Mouse (Mus musculus) cerebellum, adult 2 months (tissue): ENCODE measurements around the gene Plxdc1. TPM values are rescaled to one million over a fixed set of nuclear protein-coding genes. Genes with fewer than 3 reads are reported as not detected.

Experiments used
- DNase-seq, 2 experiments: peaks; one replicate each; pipeline ENCODE4 v3.0.0; 2021
- H3K27ac ChIP-seq: fragments of 200-500 bp; 2 replicates; pipeline ENCODE4 v1.5.1; 2012; ENCODE audit warnings: low read length, control low read depth, inconsistent platforms; ENCODE audit not compliant: insufficient read depth
- H3K27me3 ChIP-seq: fragments of 200-500 bp; 2 replicates; pipeline ENCODE4 v1.6.1; 2012; ENCODE audit warnings: inconsistent platforms, mild to moderate bottlenecking, low read length, moderate library complexity; ENCODE audit not compliant: control insufficient read depth, insufficient read depth
- H3K4me1 ChIP-seq: fragments of 200-500 bp; 2 replicates; pipeline ENCODE4 v1.6.1; 2011; ENCODE audit warnings: low read length; ENCODE audit not compliant: control insufficient read depth, insufficient read depth
- H3K4me3 ChIP-seq: fragments of 200-500 bp; replicated peaks from 2 replicates; pipeline ENCODE3; 2011; ENCODE audit warnings: mild to moderate bottlenecking, low read depth, low read length, control low read depth; ENCODE audit not compliant: insufficient read depth
- CTCF ChIP-seq: fragments of 200-500 bp; IDR thresholded peaks from 2 replicates; pipeline ENCODE4 v1.5.1; 2011; ENCODE audit warnings: low read depth, mild to moderate bottlenecking, control low read depth, low read length, moderate library complexity, borderline replicate concordance; ENCODE audit not compliant: insufficient read depth
- POLR2A ChIP-seq: fragments of 200-500 bp; IDR thresholded peaks from 2 replicates; pipeline ENCODE4 v1.6.1; 2011; ENCODE audit warnings: low read length, control low read depth, borderline replicate concordance; ENCODE audit not compliant: insufficient read depth
- WGBS: fragments of 180-500 bp; shearing (Covaris S2); methylation state at CpG from one replicate; pipeline ENCODE4 v1.1.7; 2018; 5-methylcytosine and 5-hydroxymethylcytosine counted together
- polyA plus RNA-seq: library from polyadenylated mRNA; depleted of rRNA; stranded (reverse); fragments of >200 nt; gene quantifications from 2 replicates; pipeline ENCODE4 v1.2.3, GENCODE M21; 2012

The Plxdc1 gene
- polyA plus RNA-seq, 1 experiment: 46.2 TPM

DNA sequence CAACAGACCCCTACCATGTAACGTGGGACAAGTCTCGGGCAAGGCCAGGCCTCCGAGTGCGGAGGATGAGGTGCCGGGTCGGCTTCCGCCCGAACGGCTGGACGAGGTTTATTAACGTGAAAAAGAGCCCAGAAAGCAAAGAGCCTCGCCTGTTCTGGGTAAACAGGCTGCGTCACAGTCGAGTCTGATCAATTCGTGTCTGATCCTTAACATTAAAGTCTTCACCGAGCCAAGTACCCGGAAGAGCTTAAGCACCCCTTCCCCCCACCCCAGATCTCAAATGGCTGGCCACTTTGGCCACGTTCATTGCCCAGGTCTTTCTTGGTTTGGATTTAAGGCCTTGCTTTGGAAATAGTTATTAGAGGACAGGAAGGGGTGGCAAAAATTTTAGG is 41.0 kb upstream of the Plxdc1 start:
- Histone ChIP-seq H3K4me3 (peak overlapping the region; percentile 60), H3K4me1 (0 out of 2 replicates have a peak, but pooled peaks cover 2% of the 10 kb centered on the region), H3K27me3 (no peaks in the 10 kb centered on the region), H3K27ac (peak overlapping the region; percentile 44)
- TF ChIP-seq CTCF (no peak), POLR2A (no peak)
- DNase-seq: no peak
- under 1% methylated on average over 18 of the region's 18 CpGs for WGBS

DNA sequence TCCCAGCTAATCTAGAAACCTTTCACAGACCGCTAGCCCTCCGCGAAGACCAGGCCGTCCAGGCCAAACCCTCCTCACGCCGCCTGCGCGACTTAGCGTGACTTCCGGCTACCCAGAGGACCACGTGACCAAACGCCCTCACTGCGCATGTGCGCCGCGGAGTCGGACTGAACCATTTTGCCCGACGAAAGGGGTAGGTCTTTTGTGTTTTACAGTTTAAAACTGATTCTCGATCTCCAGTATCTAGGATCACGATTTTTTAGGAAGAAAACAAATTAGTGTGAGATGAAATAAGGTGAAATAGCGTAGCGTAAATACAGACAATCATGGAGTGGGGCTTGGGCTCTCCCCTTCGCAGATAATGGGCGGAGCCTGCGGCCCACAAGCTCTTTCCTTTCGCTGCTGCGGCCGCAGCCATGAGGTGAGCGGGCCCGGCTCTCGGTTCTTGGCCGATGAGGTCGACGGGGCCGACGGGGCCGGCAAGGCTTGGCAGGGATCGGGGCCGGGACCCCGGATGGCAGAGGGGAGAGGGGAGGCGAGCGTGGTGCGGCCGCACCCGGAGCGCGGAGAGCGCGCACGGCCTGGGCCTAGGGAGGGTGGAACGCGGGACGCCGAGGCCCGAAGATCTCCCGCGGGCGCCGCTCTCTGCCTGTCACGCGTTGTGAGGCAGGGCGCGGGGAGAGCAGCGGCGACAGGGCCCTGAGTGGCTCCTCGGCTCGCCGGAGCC is 40.5 kb upstream of the Plxdc1 start, which contains the start of gene Rpl19:
TSS of gene Rpl19 (plus strand) at position 141 of the 727 bp plus-strand sequence.
- TF ChIP-seq CTCF: no peak
- TF ChIP-seq POLR2A: peak; percentile 97
- peak; percentile 93 to 95 for DNase-seq
- Histone ChIP-seq H3K27ac (peak within 1 kb of the TSS; percentile 63), H3K4me1 (0 out of 2 replicates have a peak, but pooled peaks cover 2% of the 10 kb centered on the region), H3K4me3 (peak within 1 kb of the TSS; percentile 60), H3K27me3 (no peaks in the 10 kb centered on the region)
- under 1% methylated on average over 69 of the region's 69 CpGs for WGBS

DNA sequence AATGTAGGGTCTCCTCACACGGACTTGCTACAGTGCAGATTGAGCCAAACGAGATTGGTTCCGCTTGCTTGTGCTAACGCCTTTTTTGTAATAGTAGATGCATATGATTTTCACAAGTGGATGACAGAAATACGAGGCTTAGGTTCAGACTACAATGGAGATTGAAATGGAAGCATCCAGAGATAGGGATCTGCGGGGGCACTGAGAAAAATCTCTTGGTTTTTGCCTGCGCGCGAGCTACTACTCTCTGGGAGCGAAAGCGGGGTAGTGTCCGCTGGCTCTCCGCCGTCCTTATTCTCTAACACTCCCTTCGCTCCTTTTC is 40.0 kb upstream of the Plxdc1 start:
- H3K4me1 ChIP-seq: peaks cover 7% of the 10 kb centered on the region; the same call in 1 of the 2 replicates
- H3K27me3 ChIP-seq: no peaks in the 10 kb centered on the region
- WGBS: 4% methylated on average over 15 of the region's 15 CpGs
- DNase-seq: no peak
- TF ChIP-seq CTCF (no peak), POLR2A (no peak)
- H3K27ac ChIP-seq: peak overlapping the region; percentile 63
- peak overlapping the region; percentile 60 for H3K4me3 ChIP-seq

DNA sequence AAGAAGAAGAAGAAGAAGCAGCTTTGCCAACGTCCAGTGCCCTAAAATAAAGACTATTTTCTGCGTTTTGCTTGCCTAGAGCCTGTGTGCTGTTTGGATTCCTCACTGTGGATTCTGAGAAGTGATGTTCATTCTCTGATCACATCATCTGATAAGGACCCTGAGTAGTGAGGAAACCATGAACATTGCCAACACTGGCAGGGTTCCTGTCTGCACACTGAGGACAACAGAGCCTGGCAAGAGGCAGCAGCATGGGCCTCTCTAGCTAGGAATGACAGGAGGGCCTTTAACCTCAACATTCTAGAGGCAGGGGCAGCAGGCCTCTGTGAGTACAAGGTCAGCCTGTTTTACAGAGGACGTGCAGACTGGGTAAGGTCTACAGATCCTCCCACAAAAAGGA is 38.3 kb upstream of the Plxdc1 start:
- H3K4me1 ChIP-seq: peaks cover 17% of the 10 kb centered on the region

DNA sequence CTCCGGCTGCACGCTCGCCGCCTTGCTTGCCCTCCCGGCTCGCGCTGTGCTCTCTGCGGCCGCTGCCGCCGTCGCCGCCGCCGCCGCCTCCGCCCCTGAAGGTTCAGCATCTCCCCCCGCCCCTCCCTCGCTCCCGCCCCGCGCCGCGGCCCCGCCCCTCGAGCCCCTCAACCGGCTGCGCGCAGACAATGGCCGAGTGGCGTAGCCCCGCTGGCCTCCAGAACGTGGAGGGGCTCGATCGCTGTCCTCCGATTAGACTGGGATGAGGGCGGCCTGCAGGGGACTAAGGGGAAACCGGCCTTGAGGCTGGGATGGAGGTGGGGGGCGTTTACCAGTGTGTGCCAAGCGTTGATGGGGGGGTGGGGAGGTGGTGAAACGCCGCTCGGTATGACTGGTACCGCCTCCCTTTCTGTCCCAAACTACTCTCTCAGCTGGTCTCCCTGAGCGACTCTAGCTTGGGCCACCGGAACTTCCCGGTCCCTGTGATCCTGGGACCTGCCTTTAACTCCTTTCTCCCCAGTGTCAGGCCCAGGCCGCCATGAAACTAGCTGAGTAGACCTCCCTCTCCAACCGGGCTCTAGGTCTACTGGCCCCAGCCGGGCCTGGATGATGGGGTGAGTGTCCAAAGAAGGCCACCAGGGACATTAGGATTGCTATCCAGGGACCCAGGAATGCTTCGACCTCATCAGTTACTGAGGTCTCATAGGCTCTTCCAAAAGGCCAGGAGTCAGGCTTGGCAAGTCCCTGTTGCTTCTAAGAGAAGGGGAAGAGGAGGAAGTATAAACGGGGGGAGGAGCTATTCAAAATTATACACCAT is 36.5 kb upstream of the Plxdc1 start, which contains the start of gene Cacnb1:
TSS of gene Cacnb1 (minus strand) at position 480 of the 817 bp plus-strand sequence.
- under 1% methylated on average over 44 of the region's 52 CpGs for WGBS
- H3K27ac ChIP-seq: peak within 1 kb of the TSS; percentile 67

More for the DNA sequence above, 38.3 kb upstream of the Plxdc1 start:
- Histone ChIP-seq H3K4me3 (no peak overlapping the region), H3K27ac (no peak overlapping the region), H3K27me3 (no peaks in the 10 kb centered on the region)
- no peak for DNase-seq
- WGBS: 90% methylated on average over 3 of the region's 3 CpGs
- TF ChIP-seq POLR2A: no peak
- TF ChIP-seq CTCF: no peak

DNA sequence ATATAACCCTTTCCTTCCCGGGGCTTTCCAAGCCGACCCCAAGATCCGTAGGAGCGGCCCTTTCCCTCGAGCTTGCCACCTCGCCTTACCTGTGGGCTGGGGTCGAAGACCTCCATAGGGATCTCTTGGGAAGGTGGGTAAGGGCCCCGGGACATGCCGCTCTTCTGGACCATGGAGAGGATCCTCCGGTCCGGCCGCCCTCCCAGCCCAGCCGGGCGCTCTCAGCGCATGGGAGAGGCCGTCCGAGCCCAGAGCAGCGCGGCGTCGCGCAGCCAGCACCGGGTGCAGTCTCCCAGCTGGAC is 36.0 kb upstream of the Plxdc1 start:
- peaks cover 17% of the 10 kb centered on the region for H3K4me1 ChIP-seq
- H3K27me3 ChIP-seq: no peaks in the 10 kb centered on the region
- WGBS: under 1% methylated on average over 21 of the region's 23 CpGs
- no peak for TF ChIP-seq CTCF
- TF ChIP-seq POLR2A: no peak
- peak overlapping the region; percentile 92 for H3K4me3 ChIP-seq
- H3K27ac ChIP-seq: peak overlapping the region; percentile 67
- no peak for DNase-seq

More for the DNA sequence above, 36.5 kb upstream of the Plxdc1 start, which contains the start of gene Cacnb1:
- peak within 1 kb of the TSS; percentile 92 for H3K4me3 ChIP-seq
- peak; percentile 68 to 71 for DNase-seq
- TF ChIP-seq POLR2A: 0 out of 2 replicates have a peak, but pooled peaks have one; percentile 37
- TF ChIP-seq CTCF: no peak
- peaks cover 17% of the 10 kb centered on the region for H3K4me1 ChIP-seq
- no peaks in the 10 kb centered on the region for H3K27me3 ChIP-seq

DNA sequence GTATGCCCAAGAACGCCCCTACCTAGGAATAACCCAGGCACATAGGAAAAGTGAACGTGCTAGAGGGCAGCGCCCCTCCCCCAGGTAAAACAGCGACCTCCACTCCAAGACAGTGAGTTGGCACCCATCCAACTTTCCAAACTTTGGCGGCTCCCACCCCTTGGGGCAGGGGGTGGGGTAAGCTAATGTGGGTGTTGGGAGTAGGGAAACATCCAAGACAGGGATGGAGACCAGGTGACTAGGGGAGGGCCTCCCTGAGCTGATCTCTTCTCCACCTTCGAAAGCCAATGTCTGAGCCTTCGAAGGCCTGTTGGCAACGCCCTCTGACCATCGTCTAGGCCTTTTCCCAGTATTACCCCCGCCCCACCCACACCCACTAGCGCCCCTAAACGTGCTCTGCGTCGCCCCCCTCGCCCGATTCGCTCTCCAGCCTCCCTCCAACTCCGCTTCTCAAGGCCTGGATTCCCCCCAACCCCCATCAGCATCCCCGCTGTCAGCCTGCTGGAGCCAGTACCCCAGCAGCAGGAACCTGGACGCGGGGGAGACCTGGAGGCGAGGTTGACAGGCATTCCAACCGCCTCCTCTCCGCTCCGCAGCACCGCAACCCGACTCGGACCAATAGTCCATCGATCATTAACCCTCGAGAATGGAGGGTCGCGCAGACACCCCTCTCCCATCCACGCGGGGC is 35.5 kb upstream of the Plxdc1 start:
- peak in 1 of 2 experiments; percentile 62 for DNase-seq
- H3K4me1 ChIP-seq: peaks cover 17% of the 10 kb centered on the region
- H3K27ac ChIP-seq: peak overlapping the region; percentile 67
- WGBS: 2% methylated on average over 34 of the region's 34 CpGs
- H3K4me3 ChIP-seq: peak overlapping the region; percentile 92
- TF ChIP-seq CTCF (no peak), POLR2A (no peak)
- no peaks in the 10 kb centered on the region for H3K27me3 ChIP-seq
